Mouse (Mus musculus): ENCODE data around the gene Tlr5.

DNA sequence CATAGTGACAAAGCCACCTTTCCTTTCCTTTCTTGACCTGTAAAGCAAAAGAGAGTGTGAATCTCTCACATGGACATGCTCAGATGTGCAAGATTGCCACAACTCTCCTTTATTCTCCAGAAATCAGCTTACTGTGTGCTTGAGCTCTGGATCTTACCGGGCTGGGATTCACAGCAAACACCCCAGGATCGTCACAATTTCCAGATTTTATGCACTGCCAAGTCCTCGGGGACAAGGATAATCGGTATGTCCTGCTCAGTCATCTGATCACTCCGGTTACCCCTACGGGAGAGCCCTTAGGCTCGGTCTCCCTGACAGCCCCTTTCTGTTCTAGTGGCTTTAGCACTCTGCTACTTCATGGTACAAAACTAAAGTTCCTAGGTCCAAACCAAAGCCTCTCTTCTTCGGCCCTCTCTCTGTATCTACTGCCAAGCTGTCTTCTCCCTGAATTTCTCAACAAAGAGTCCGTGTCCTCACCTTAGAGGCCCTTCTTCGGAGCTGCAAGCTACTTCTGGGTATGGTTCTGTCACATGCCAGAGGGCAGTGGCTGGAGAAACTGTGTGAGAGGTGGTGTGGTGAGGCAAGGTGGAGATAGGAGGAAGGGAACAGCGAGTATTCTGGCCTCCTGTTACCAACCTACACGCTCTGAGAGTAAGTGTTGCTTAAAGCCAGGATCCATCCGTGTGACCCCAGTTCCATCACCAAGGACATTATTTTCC is 3.4 kb downstream of the Tlr5 start:
- TF ChIP-seq EP300 (IDR thresholded peaks at IDR 0.05; ENCODE audit: low read depth) (no peak), CTCF (IDR thresholded peaks at IDR 0.05; ENCODE audit: low read depth) (no peak)
